Mouse (Mus musculus) kidney, postnatal 10 days (tissue): ENCODE measurements at regions not wholly inside any gene's neighbourhood (a gene's known extent, or its start where the extent isn't known, plus 50 kb on each side); places are given as distances from the start of the nearest gene placed in this dataset.

ENCODE experiments used
- DNase-seq: peaks from one replicate; pipeline ENCODE4 v3.0.0; 2021; ENCODE audit warnings: mixed read lengths

DNA sequence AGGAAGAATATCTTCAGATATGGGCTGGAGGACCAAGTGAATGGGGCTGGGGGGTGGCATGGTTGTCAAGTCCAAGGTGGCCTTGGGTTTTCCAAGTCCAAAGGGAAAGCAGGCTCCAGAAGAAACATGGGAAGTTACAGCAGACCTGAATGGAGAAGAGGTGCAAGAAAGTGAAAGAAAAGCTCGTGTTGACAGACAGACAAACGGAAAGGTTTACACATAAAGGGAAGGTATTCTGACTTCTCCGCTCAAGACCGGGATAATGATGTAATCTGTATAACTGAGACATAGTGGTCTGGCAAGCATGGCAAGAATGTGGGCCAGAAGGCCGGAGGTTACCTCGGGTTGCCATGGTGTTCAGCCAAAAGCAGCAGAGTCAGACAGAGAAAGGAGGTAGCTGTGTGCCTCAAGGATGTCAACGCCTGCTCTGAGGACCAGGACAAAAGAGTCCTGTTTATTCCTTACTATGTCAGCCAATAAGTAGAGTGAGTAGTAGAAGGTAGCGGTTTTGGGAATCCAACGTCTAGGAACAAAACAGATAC lies 50.8 kb upstream of the Elk3 start:
- no peak for DNase-seq

DNA sequence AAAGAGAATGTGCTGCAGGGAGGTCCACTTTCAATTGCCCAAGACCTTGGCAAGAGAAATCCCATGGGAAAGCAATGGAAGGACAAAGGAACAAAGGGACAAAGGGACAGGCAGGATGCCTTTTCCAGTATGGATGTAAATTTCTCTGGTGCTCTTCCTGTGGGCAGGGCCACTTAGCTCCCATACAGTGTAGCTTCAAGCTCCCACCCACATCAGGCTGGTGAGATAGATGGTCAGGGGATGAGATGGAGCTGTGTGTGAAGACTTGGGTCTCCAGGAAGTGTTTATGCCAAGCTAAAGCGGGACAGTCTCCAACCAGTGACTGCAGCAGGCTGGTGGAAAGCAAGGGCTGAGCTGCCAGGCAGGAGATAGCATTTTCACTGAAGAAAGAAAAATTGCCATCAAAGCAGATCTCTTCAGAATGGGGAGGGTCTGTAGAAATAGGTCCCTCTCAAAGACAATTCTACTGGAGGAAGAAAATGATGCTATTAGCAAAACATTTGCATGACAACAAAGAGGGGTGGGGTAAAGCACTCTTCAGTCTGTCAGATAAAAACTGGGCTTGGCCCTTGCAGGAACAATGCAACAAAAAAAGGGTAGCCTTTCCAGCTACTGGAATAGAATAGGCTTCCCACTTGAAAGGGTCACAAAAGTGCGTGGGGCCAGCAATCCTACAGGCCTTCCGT lies 53.3 kb upstream of the Elk3 start:
- DNase-seq, result no peak

DNA sequence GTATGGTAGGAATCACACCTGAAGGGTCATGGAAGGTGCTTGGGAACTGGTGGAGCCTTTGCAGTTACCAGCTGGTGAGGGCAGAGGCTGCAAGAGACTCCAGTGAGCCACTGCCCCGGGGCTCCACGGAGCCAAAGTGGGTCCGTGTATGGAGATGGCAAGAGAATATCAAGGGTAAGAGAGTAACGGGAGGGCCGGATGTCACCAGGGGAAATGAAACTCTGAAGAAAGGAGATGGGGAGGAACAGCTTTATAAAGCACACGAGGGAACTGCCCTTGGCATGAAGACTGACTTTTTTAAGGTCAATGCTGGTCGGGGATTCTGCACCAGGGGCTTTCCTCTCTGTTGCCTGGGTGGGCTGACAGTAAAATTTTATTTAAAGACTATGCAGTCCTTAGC lies 53.9 kb upstream of the Elk3 start:
- no peak for DNase-seq

DNA sequence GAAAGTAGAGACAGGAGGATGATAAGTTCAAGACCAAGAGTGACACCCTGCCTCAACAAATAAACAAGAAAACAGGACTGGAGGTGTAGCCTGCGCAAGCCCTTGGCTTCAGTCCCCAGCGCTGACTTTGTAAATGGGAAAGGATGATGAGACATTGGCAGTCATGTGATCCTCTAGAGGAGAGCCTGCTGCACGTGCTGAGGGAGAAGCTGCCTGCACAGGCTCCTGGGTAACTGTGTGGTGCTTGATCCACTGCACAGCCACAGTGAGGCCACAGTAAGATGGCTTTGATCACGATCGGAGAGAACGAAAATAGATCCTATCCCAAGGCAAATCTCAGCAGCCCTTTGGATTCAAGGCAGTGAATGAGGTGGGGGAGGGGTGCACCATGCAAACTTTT lies 54.4 kb upstream of the Elk3 start:
- DNase-seq, result no peak

DNA sequence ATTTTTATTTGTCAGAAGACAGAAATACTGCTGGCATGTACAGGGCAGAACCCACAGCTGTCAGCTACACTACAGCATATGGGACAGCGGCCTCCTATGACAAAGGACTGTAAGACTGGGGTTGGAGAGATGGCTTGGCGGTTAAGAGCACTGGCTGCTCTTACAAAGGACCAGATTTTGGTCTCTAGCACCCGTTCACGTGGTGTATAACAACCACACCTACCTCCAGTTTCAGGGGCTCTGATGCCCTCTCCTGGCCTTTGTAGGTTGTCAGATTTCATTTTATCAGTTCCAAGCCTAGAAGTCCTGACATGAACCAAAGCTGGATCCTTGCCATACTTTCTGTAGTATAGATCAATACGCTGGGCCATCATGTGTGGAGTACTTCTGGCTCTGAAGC lies 54.9 kb upstream of the Elk3 start:
- no peak for DNase-seq

DNA sequence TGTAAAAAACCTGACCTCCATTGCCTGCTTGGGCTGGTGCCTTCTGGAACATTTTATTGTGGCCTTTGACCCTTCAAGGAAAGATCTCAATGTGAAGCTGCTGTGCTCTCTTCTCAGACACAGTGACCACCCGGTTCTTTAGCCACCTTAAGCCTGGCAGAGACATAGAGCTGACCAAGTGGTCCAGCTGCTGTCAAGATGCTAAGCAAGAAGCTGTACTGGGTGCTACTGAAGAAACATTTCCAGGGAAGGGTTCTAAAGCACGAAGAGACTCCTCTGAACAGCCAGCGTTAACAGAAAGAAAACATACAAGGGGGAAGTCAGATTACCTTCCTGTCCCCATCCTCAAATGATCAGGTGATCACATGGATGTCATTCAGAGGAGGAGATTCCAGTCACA lies 58.8 kb upstream of the Elk3 start:
- DNase-seq, result no peak

DNA sequence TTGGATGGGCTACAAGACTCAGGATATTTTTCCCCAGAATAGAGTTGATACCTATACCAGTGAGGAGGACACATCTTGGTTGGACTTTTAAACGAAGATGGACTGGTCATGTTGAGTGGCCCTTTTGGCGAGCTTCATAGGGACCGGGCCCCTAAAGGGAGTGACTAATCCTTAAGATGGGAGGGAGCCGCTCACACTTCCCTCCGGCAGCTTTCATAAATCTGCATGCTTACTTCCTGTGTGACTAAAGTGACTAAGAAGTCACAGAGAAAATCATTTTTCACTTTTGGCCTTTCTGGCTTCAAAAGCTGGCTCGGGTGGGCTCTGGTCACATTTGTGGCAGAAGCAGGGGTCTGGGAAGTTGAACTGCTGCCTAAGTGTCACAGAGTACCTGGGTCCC lies 59.4 kb upstream of the Elk3 start:
- no peak for DNase-seq

DNA sequence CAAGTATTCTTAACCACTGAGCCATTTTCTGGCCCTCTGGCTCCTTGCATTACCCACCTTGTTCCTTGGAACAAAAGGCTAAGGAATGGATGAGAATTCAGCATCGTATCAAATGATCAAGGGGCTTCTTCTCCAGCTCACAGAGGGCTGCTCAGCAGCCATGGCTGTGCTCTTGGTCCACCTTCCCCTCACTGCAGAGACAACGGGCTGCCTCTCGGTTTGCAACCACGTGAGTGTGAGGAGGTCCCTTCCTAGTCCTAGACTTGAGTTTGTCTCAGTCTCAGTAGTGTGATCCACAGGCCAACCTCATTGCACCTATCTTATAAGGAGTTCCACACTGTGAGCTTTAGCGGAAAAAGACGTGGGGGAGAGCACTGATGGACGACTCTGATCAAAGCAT lies 61.3 kb upstream of the Elk3 start:
- no peak for DNase-seq

DNA sequence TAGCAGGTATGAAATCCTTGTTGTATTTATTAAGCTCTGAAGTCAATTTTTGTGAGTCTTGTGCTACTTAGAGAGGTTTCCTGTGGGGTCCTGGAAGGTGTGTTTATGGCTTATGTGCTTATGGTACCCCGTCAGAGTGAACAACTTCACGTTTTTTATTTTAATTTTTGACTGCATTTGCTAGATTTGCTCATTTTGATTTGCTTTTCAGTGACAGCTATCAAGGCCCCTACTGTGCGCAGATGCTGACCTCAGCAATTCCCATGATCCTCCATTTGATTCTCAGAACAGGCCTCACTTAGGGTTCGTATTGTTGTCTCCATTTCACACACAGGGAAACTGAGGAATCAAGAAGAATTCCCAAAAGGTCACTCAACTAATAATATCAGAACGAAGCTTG lies 62.3 kb upstream of the Elk3 start:
- DNase-seq, result no peak

DNA sequence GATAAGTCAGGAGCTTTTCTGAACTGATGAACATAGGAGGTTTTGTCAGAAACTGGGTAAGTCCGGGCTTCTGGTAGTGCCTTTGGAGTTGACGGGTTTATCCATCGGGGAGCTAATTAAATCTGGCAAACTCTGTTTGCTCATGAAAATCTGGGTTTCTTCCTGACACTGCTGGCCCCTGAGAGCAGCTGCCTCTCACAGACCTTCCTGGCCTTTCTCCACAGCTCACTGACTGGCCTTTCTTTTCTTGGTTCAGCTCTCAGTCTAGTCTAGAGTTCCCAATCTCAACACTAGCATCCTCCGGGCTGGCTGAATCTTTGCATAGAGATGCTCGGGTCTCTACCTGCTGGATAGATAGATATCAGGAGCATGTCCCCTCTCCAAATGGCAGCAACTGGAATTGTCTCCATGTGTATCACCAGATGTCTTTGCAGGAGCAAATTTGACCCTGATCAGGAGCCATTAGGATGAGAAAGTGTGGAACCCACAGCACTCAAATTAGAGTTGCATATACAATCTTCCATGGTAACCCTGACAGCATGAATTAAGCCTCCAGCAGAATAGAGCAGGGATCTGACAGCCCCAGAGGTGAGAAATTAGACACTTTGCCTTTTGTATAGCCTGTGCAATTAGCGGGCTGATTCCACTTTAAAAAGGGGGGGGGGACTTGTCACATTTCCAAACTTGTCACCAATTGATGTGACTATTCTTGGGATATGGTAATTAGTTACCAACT lies 63.2 kb upstream of the Elk3 start:
- DNase-seq, result no peak

DNA sequence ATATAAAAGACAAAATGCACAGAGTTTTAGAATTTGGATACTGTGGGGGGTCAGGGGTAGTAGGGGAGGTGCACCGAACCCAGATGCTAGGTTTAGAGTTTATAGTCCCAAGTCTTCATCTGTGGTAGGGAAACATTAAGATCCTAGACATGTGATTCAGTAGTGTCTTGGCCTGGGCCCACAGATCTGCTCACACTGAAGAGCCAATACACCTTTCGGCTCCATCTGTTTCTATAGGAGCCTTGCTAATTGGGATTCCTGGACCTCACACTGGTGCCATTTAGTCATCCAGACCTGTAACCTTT lies 63.7 kb upstream of the Elk3 start:
- DNase-seq, result no peak

DNA sequence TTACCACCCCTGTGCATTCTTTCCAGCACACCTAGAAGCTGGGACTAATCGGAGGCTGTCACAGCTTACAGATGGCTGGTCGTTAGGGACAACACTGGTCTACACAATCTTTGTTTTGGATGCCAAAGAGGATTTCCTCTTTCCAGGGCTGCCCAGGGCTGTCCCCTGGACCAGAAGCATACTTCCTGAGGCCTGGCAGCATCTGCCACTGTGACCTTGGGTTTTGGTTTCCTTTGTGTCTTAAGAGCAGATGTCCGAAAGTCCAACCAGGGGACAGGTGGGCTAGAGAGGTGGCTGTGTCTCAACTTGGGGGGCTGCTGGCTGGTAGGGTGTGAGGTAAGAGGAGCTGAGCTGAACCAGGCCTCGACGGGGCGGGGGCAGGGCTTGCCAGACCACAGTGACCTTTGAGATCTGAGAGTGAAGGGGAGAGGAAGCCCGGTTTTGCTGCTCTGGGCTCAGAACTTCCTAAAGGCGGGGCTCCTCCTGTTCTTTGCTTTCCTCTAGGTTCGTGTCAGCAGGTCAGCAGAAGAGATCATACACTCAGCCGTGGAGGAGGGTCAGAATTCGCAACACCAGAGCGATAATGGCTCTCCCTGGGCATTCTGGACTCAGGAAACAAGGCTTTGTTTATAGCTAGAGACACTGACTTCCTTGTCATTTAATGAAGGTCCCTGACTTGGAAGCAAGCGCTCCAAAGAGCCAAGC lies 64.2 kb upstream of the Elk3 start:
- peak; percentile 62 for DNase-seq

DNA sequence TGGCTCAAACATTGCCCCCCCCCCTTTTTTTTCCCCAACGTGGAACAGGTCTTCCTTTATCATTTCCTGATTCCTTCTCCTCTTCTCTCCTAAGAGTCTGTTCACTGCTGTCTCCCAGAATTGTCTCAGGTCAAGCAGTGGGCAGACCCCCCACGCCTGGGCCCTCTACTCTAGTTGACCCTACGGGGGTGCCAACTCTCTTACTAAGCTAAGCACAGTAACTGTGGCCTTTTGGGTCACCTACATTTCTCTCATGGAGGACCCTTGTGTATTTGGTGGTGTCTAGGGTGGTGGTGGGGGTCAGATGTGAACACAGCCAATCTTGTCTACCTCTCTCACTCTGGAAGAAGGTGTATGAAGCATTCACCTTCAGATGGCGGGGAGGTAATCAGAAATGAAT lies 64.8 kb upstream of the Elk3 start:
- no peak for DNase-seq

DNA sequence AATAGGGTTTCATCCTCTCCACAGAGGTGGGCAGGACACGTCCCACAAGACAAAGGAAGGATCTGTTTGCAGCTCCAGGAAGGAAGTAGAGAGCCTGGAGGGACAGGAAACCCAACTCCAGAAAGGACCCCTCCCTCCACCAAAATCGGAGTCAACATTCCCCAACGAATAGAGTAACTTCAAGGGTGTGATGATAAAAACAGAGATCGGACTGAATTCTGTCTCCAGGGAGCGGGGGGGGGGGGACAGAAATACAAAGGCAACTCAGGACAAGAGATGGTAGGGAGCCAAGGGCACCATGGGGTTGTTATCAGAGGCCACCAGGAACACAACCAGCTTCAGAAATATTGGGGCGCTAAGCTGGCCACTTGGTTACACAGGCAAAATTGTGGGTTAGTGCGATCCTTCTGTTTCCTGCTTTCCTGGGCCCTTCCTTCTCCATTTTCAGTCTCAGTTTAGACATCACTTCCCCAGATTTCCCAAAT lies 65.6 kb upstream of the Elk3 start:
- peak; percentile 35 for DNase-seq

DNA sequence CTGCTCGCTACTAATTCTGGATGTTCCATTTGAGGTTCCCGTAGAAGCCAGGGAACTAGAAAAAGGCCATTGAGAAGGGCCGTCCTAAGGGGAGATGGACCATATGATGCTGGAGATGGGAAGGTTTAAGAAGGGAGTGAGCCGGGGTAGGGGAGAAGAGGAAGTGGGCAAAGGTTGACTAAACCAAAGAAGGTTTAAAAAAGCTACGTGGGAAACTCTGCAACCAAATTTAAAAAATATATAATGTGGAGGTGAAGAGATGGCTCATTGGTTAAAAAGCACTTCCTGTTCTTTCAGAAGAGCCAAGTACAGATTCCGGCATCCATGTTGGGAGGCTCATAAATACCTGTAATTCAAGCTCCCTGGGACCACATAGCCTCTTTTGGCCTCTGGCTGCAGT lies 63.9 kb upstream of the Lta4h start:
- no peak for DNase-seq

DNA sequence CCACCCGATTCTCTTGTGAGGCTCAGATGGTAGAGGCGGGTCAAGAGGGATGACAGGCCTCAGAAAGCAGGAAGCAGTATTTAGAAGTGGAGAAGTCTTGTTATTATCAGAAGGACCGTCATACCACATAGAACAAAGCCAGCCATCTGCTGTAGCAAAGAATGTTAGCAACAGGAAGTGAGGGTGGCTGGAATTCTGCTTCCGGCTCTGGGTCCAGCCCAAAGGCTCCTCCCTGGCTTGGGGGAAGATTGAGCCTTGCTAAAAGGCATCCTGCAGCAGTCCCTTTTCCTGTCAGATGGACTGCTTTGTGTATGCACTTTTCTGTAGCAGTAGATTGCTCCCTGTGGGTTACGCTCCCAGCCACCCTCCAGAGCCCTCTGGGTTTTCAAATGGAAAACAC lies 61.9 kb upstream of the Lta4h start:
- peak; percentile 58 for DNase-seq

DNA sequence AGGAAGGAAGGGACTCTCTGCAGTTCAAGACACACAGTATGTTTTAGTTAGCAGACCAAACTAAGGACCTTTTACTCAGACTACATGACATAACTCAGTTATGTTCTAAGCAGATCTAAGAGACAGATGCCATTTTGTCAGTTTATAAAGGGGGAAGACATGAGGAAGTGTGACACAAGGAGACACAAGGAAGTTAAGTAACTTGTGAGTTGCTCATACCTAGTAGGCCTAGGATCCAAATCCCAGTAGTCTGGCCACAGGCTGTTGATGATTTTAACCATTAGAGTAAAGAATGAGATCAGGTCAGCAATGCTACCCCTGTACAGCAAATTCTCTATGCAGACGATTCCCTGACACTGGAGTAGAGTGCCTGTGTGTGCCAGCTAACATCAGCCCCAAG lies 59.3 kb upstream of the Lta4h start:
- no peak for DNase-seq

DNA sequence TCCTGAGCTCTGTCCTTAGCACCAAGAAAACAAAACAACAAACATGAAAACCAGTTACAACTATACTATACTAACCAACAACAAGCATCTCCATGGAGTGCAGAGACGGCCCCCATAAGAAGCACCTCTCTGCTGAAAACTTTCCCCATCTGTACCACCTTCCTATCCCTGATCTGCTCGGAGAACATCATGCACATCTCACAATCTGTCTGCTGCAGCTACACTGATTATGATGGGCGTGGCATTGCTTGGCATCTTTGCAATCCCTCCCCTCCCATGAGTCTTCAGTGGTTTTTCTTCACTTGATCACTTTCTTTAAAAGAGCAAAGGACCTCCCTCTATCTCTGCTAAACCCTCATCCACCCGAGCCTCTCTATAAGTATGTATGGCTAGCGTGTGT lies 55.5 kb upstream of the Lta4h start:
- no peak for DNase-seq

DNA sequence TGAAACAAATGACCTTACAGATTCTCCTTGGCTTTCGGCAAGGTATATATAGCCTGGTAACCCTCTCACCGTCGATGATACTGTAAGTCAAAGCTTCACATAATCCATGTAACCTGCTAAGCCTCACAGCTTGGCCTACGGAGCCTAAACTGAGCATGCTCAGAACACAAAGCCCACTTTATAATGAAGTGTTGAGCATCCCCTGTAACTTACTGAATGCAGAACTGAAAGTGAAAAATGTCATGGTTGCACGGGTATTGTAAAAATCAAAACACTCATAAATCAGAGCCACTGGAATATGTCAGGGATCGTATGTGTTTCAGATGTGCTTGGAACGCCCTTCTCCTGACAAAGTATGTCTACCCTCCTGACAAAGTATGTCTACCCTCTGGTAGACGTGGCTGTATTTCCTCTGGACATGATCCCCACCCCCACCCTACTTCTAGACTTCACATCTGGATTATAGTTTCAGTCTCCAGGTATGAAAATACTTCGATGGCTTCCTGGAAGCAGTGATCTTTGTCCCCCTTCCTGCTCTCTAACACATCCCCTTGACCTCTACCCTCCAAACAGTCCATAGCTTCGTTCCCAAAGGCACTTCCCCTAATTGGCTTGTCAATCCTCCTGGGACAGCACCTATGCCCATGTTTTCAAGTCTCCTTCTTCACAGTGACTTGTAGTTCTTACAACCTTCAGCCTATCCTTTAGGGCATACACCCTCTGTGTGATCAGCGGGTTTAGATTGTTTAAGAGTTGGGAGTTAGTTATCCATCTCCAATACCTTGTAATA lies 54.5 kb upstream of the Lta4h start:
- DNase-seq, result no peak

DNA sequence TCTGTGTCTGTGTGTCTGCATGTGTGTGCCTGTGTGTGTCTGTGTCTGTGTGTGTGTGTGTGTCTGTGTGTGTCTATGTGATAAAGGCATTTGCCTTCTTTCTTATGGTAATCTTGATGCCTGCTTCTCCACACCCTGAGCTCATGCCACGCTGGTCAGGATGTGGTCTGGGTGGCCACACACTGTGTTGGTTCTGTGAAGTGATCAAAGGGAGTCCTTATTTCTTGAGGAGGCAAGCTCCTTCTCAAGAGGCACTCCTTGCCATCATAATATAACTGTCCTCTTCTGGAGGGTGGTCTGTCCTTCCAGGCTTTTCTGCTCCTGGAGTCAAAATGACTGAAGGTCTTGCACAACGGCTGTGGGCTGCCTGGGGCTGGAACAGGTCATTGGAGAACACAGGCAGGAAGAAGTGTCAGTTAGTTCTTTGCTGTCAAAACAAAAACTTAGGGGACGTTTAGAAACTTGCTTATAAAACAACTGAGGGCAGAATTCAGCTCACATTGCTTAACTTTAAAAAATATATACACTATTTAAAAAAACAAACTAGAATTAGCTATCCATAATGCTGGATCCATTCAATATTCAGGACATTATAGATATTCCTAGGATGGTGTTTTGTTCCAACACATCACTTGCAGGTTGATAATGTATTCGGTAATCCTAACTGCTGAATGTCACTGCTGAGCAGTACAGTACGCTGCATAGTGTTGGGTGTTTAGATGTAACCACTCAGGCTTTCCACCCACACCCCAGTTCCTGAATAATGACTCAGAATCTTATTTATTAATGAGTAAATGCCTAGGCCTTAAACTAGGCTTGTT lies 50.3 kb upstream of the Lta4h start:
- no peak for DNase-seq
